Mouse (Mus musculus) MEL (cell line): ENCODE data around the gene Lrrc23. TPM values are rescaled to one million over a fixed set of nuclear protein-coding genes. Genes with fewer than 3 reads are reported as not detected.

Source experiments
- DNase-seq: peaks from one replicate; pipeline ENCODE4 v3.0.0; 2011; ENCODE audit warnings: low read depth, low spot score
- H3K27ac ChIP-seq: 2 replicates; pipeline ENCODE4 v1.5.1; 2012; ENCODE audit warnings: low read depth, mild to moderate bottlenecking, control low read depth, low read length, moderate library complexity; ENCODE audit not compliant: control insufficient read depth
- H3K27me3 ChIP-seq, 2 experiments: fragments of 150-350 bp in 1 of 2; sonication (generic) in 1 of 2; 2 replicates each; pipeline ENCODE4 v1.6.1; 2012; ENCODE audit warnings: low read length in 2 of 2, mild to moderate bottlenecking in 2 of 2, improper control_type of control experiment in 1 of 2, moderate library complexity in 1 of 2; ENCODE audit not compliant: insufficient read depth in 2 of 2, control insufficient read depth in 1 of 2
- H3K36me3 ChIP-seq, 2 experiments: 2 replicates each; pipeline ENCODE4 v1.6.1; 2012 to 2014; ENCODE audit warnings: low read length in 2 of 2, improper control_type of control experiment in 1 of 2, inconsistent platforms in 1 of 2, mild to moderate bottlenecking in 1 of 2; ENCODE audit not compliant: insufficient read depth in 2 of 2, control insufficient read depth in 1 of 2
- H3K4me1 ChIP-seq, 2 experiments: fragments of 150-350 bp in 1 of 2; sonication (generic) in 1 of 2; 2 replicates each; pipeline ENCODE4 v1.6.1; 2012; ENCODE audit warnings: low read length in 2 of 2, improper control_type of control experiment in 1 of 2, mild to moderate bottlenecking in 1 of 2; ENCODE audit not compliant: insufficient read depth in 2 of 2, control insufficient read depth in 1 of 2
- H3K4me3 ChIP-seq, 2 experiments: fragments of 150-350 bp in 1 of 2; sonication (generic) in 1 of 2; 2 replicates each; pipeline ENCODE4 v1.5.1; 2012; ENCODE audit warnings: low read depth in 2 of 2, low read length in 2 of 2, mild to moderate bottlenecking in 2 of 2, moderate library complexity in 2 of 2, control low read depth in 1 of 2, improper control_type of control experiment in 1 of 2; ENCODE audit not compliant: control insufficient read depth in 1 of 2, insufficient read depth in 1 of 2
- H3K79me2 ChIP-seq: 2 replicates; pipeline ENCODE4 v1.6.1; 2012; ENCODE audit warnings: mild to moderate bottlenecking, low read length, moderate library complexity; ENCODE audit not compliant: control insufficient read depth, poor library complexity, insufficient read depth
- H3K9ac ChIP-seq: 2 replicates; pipeline ENCODE4 v1.6.1; 2012; ENCODE audit warnings: low read depth, mild to moderate bottlenecking, control low read depth, low read length, moderate library complexity; ENCODE audit not compliant: control insufficient read depth, poor library complexity, severe bottlenecking
- H3K9me3 ChIP-seq: fragments of 150-350 bp; sonication (generic); replicated peaks from 2 replicates; pipeline ENCODE4 v1.6.1; 2012; ENCODE audit warnings: mild to moderate bottlenecking, low read length, improper control_type of control experiment, moderate library complexity; ENCODE audit not compliant: insufficient read depth
- BHLHE40 ChIP-seq: IDR thresholded peaks from 2 replicates; pipeline ENCODE4 v1.6.1; 2012; ENCODE audit warnings: low read depth, mild to moderate bottlenecking, inconsistent platforms, low read length, improper control_type of control experiment, borderline replicate concordance
- CTCF ChIP-seq, 3 experiments: IDR thresholded peaks in 2 of 3; conservative IDR thresholded peaks in 1 of 3; 2 replicates each; pipeline ENCODE4 v1.5.1; 2011 to 2012; ENCODE audit warnings: low read length in 3 of 3, low read depth in 2 of 3, mild to moderate bottlenecking in 2 of 3, improper control_type of control experiment in 1 of 3, inconsistent platforms in 1 of 3, mixed read lengths in 1 of 3, moderate library complexity in 1 of 3; ENCODE audit not compliant: control insufficient read depth in 1 of 3, insufficient read depth in 1 of 3, poor library complexity in 1 of 3, severe bottlenecking in 1 of 3
- E2F4 ChIP-seq: IDR thresholded peaks from 2 replicates; pipeline ENCODE4 v1.6.1; 2011; ENCODE audit warnings: low read depth, low read length, improper control_type of control experiment, borderline replicate concordance
- ETS1 ChIP-seq: IDR thresholded peaks from 2 replicates; pipeline ENCODE4 v1.6.1; 2012; ENCODE audit warnings: low read depth, mild to moderate bottlenecking, inconsistent platforms, low read length, improper control_type of control experiment, moderate library complexity
- GATA1 ChIP-seq: IDR thresholded peaks from 2 replicates; pipeline ENCODE4 v1.6.1; 2011; ENCODE audit warnings: low read depth, low read length, improper control_type of control experiment
- HCFC1 ChIP-seq: IDR thresholded peaks from 2 replicates; pipeline ENCODE4 v1.6.1; 2012; ENCODE audit warnings: low read depth, mild to moderate bottlenecking, inconsistent platforms, low read length, improper control_type of control experiment, moderate library complexity
- JUND ChIP-seq: IDR thresholded peaks from 2 replicates; pipeline ENCODE4 v1.6.1; 2011; ENCODE audit warnings: low read depth, mild to moderate bottlenecking, improper control_type of control experiment, low read length
- MYB ChIP-seq: IDR thresholded peaks from 2 replicates; pipeline ENCODE4 v1.6.1; 2011; ENCODE audit warnings: mild to moderate bottlenecking, low read depth, low read length, improper control_type of control experiment
- MYC ChIP-seq: IDR thresholded peaks from 2 replicates; pipeline ENCODE4 v1.6.1; 2011; ENCODE audit warnings: low read depth, mild to moderate bottlenecking, low read length, improper control_type of control experiment, moderate library complexity
- POLR2A ChIP-seq, 2 experiments: IDR thresholded peaks; 2 replicates each; pipeline ENCODE4 v1.6.1; 2011 to 2012; ENCODE audit warnings: low read length in 2 of 2, mild to moderate bottlenecking in 2 of 2, control low read depth in 1 of 2, improper control_type of control experiment in 1 of 2, low read depth in 1 of 2, moderate library complexity in 1 of 2; ENCODE audit not compliant: control insufficient read depth in 1 of 2, insufficient read depth in 1 of 2, poor library complexity in 1 of 2
- RCOR1 ChIP-seq: IDR thresholded peaks from 2 replicates; pipeline ENCODE4 v1.6.1; 2012; ENCODE audit warnings: low read depth, mild to moderate bottlenecking, inconsistent platforms, low read length, improper control_type of control experiment
- SIN3A ChIP-seq: IDR thresholded peaks from 2 replicates; pipeline ENCODE4 v1.6.1; 2012; ENCODE audit warnings: low read length, improper control_type of control experiment, inconsistent platforms
- TCF12 ChIP-seq: IDR thresholded peaks from 2 replicates; pipeline ENCODE4 v1.6.1; 2014; ENCODE audit warnings: low read depth, mild to moderate bottlenecking, inconsistent platforms, low read length, improper control_type of control experiment, moderate library complexity
- UBTF ChIP-seq: IDR thresholded peaks from 2 replicates; pipeline ENCODE4 v1.6.1; 2012; ENCODE audit warnings: low read depth, mild to moderate bottlenecking, inconsistent platforms, low read length, improper control_type of control experiment, moderate library complexity, borderline replicate concordance; ENCODE audit not compliant: insufficient read depth
- USF1 ChIP-seq: IDR thresholded peaks from 2 replicates; pipeline ENCODE4 v1.6.1; 2014; ENCODE audit warnings: low read depth, mild to moderate bottlenecking, inconsistent platforms, low read length, improper control_type of control experiment, moderate library complexity
- ZMIZ1 ChIP-seq: IDR thresholded peaks from 2 replicates; pipeline ENCODE4 v1.6.1; 2012; ENCODE audit warnings: low read depth, mild to moderate bottlenecking, inconsistent platforms, low read length, improper control_type of control experiment, moderate library complexity
- ZNF384 ChIP-seq: IDR thresholded peaks from 2 replicates; pipeline ENCODE4 v1.6.1; 2012; ENCODE audit warnings: low read depth, mild to moderate bottlenecking, inconsistent platforms, low read length, improper control_type of control experiment
- polyA plus RNA-seq, 2 experiments: library from polyadenylated mRNA; stranded (reverse) in 1 of 2; unstranded in 1 of 2; fragments of >175 nt in 1 of 2; fragments of >200 nt in 1 of 2; gene quantifications; 2 replicates each; pipeline versions ENCODE4 v1.2.1 to v1.2.4; 2012; ENCODE audit warnings: low replicate concordance in 2 of 2, low read depth in 1 of 2; ENCODE audit not compliant: insufficient read length in 2 of 2, insufficient read depth in 1 of 2, missing spikeins in 1 of 2
- total RNA-seq: library from RNA; depleted of rRNA; stranded (reverse); fragments of 300-350 nt; gene quantifications from 2 replicates; pipeline ENCODE4 v1.2.3, GENCODE M21; 2012; rRNA removed

Lrrc23 gene
- total RNA-seq (0.10 TPM in 1 of 2 replicates, not detected in the other), polyA plus RNA-seq (under 1 TPM in 1 of 2 experiments, not detected in 1; 0.11 TPM)

GRCm38 (mm10) chr6:124779222-124779983 lies at the start of gene Lrrc23:
Gene Lrrc23, minus strand, starts transcription at chr6:124779727.
- Histone ChIP-seq H3K4me1 (no peaks in the 10 kb centered on the region), H3K79me2 (no peaks in the 10 kb centered on the region), H3K27me3 (peaks cover 9 to 12% of the 10 kb centered on the region in 2 experiments), H3K9ac (no peak within 1 kb of the TSS), H3K4me3 (no peak within 1 kb of the TSS), H3K27ac (no peak within 1 kb of the TSS), H3K36me3 (no peaks in the 10 kb centered on the region), H3K9me3 (no peaks in the 10 kb centered on the region)
- DNase-seq, result no peak
- no peak for TF ChIP-seq UBTF
- TF ChIP-seq RCOR1, result no peak
- TF ChIP-seq TCF12, result no peak
- no peak for TF ChIP-seq BHLHE40
- no peak for TF ChIP-seq ZNF384
- TF ChIP-seq E2F4, result no peak
- no peak for TF ChIP-seq HCFC1
- no peak for TF ChIP-seq ETS1
- no peak for TF ChIP-seq JUND
- TF ChIP-seq, all 39 proteins: peak for 0

GRCm38 (mm10) chr6:124828101-124828592 lies 48.6 kb upstream of the Lrrc23 start:
- H3K36me3 ChIP-seq, result peaks cover 4 to 8% of the 10 kb centered on the region in 2 experiments
- peaks cover 2 to 6% of the 10 kb centered on the region in 2 experiments; a peak in 3 of 4 replicates for H3K4me1 ChIP-seq
- DNase-seq, result peak; percentile 76
- no peaks in the 10 kb centered on the region for H3K27me3 ChIP-seq
- peak overlapping the region; percentile 69 for H3K9ac ChIP-seq
- peak overlapping the region; percentile 33 for H3K27ac ChIP-seq
- peaks cover 22% of the 10 kb centered on the region for H3K79me2 ChIP-seq
- peak overlapping the region; percentile 63 to 89 for H3K4me3 ChIP-seq
- 0 out of 4 replicates have a peak, but pooled peaks of 1 of the 2 experiments have one; percentile 22 for TF ChIP-seq POLR2A (IDR thresholded peaks at IDR 0.05; ENCODE audit: control insufficient read depth in 1 of 2, insufficient read depth in 1 of 2, low read depth in 1 of 2, low read length in 2 of 2, poor library complexity in 1 of 2)
- TF ChIP-seq CTCF (IDR thresholded peaks at IDR 0.05 in 2 of 3, conservative IDR thresholded peaks at IDR 0.05 in 1 of 3; ENCODE audit: control insufficient read depth in 1 of 3, insufficient read depth in 1 of 3, low read depth in 2 of 3, low read length in 3 of 3, poor library complexity in 1 of 3, severe bottlenecking in 1 of 3), result no peak
- TF ChIP-seq MYB, result no peak
- TF ChIP-seq SIN3A, result no peak
- TF ChIP-seq USF1, result no peak
- no peak for TF ChIP-seq HCFC1
- TF ChIP-seq GATA1, result peak; percentile 69
- TF ChIP-seq MYC, result no peak
- TF ChIP-seq ZMIZ1, result no peak
- TF ChIP-seq E2F4, result no peak
- no peak for TF ChIP-seq BHLHE40
- TF ChIP-seq, all 39 proteins: peak for 2
- no peaks in the 10 kb centered on the region for H3K9me3 ChIP-seq
